Mouse (Mus musculus) limb, embryonic 11.5 days (tissue): ENCODE data around the gene Hes2. TPM values are rescaled to one million over a fixed set of nuclear protein-coding genes. Genes with fewer than 3 reads are reported as not detected.

Experiments
- ATAC-seq: fragments of 200-750 bp; cut with Nextera tagmentation; 2 replicates; pipeline ENCODE4 v1.8.0; 2017; ENCODE audit warnings: low read depth; ENCODE audit not compliant: insufficient number of reproducible peaks, low FRiP score, low TSS enrichment
- DNase-seq: peaks from one replicate; pipeline ENCODE4 v3.0.0-alpha.2; 2015; ENCODE audit warnings: low spot score
- H3K27ac ChIP-seq: fragments of 300-500 bp; sonication (generic); replicated peaks from 2 replicates; pipeline ENCODE4 v1.5.1; 2014; ENCODE audit warnings: low read depth, mild to moderate bottlenecking, low read length
- H3K27me3 ChIP-seq: fragments of 300-500 bp; sonication (generic); 2 replicates; pipeline ENCODE4 v1.6.1; 2014; ENCODE audit warnings: mild to moderate bottlenecking, low read length, mixed read lengths; ENCODE audit not compliant: control insufficient read depth, insufficient read depth
- H3K36me3 ChIP-seq: fragments of 300-500 bp; sonication (generic); 2 replicates; pipeline ENCODE4 v1.6.1; 2014; ENCODE audit warnings: mild to moderate bottlenecking, low read length, moderate library complexity, mixed read lengths; ENCODE audit not compliant: control insufficient read depth, insufficient read depth
- H3K4me1 ChIP-seq: fragments of 300-500 bp; sonication (generic); 2 replicates; pipeline ENCODE4 v1.6.1; 2014; ENCODE audit warnings: low read length, mixed read lengths; ENCODE audit not compliant: control insufficient read depth, insufficient read depth
- H3K4me2 ChIP-seq: fragments of 300-500 bp; sonication (generic); 2 replicates; pipeline ENCODE4 v1.6.1; 2014; ENCODE audit warnings: low read depth, mild to moderate bottlenecking, moderate library complexity; ENCODE audit not compliant: severe bottlenecking
- H3K4me3 ChIP-seq: fragments of 300-500 bp; sonication (generic); 2 replicates; pipeline ENCODE4 v1.5.1; 2014; ENCODE audit warnings: low read depth, low read length
- H3K9ac ChIP-seq: fragments of 300-500 bp; sonication (generic); 2 replicates; pipeline ENCODE4 v1.6.1; 2014; ENCODE audit warnings: mild to moderate bottlenecking, low read length
- H3K9me3 ChIP-seq: fragments of 300-500 bp; sonication (generic); 2 replicates; pipeline ENCODE4 v1.6.1; 2016; ENCODE audit warnings: low read length; ENCODE audit not compliant: control insufficient read depth
- WGBS: fragments of 180-500 bp; shearing (Covaris S2); extraction: QIAGEN DNeasy Blood & Tissue Kit; methylation state at CpG from one replicate; pipeline ENCODE4 v1.1.7; 2014; 5-methylcytosine and 5-hydroxymethylcytosine counted together
- polyA plus RNA-seq: library from polyadenylated mRNA; unstranded; fragments of >200 nt; fragmentation: Nextera tagmentation; extraction: Ambion mirVana; gene quantifications from 2 replicates; pipeline ENCODE4 v1.2.1, GENCODE M21; 2014

The Hes2 gene
- polyA plus RNA-seq, 1 experiment from 2014 or later, result not detected

- Histone ChIP-seq H3K4me3 (0 out of 2 replicates have a peak overlapping the region, but pooled peaks have one; percentile 8), H3K27me3 (peaks cover 85% of the 10 kb centered on the region), H3K27ac (no peak overlapping the region), H3K9me3 (no peaks in the 10 kb centered on the region), H3K4me2 (peak overlapping the region; percentile 27), H3K36me3 (no peaks in the 10 kb centered on the region), H3K4me1 (peaks cover 26% of the 10 kb centered on the region), H3K9ac (0 out of 2 replicates have a peak overlapping the region, but pooled peaks have one; percentile 4)
- peak; percentile 83 for DNase-seq
- WGBS, result 2% methylated on average over 39 of the region's 39 CpGs
- ATAC-seq, result no peak
These were observed 39.0 kb upstream of the Hes2 start for GRCm38 (mm10) chr4:152119396-152120292.

GRCm38 (mm10) chr4:152120311-152121182 lies 38.1 kb upstream of the Hes2 start:
- no peaks in the 10 kb centered on the region for H3K36me3 ChIP-seq
- H3K4me1 ChIP-seq, result peaks cover 31% of the 10 kb centered on the region
- peaks cover 91% of the 10 kb centered on the region for H3K27me3 ChIP-seq
- WGBS, result 2% methylated on average over 31 of the region's 31 CpGs
- no peak for ATAC-seq
- H3K9me3 ChIP-seq, result no peaks in the 10 kb centered on the region
- H3K4me3 ChIP-seq, result 0 out of 2 replicates have a peak overlapping the region, but pooled peaks have one; percentile 2
- H3K27ac ChIP-seq, result no peak overlapping the region
- peak overlapping the region; percentile 10; the same call in 1 of the 2 replicates for H3K4me2 ChIP-seq
- DNase-seq, result no peak
- no peak overlapping the region for H3K9ac ChIP-seq

- Histone ChIP-seq H3K27ac (no peak overlapping the region), H3K4me2 (no peak overlapping the region), H3K4me3 (no peak overlapping the region), H3K27me3 (peaks cover 97% of the 10 kb centered on the region), H3K9me3 (no peaks in the 10 kb centered on the region), H3K36me3 (no peaks in the 10 kb centered on the region), H3K4me1 (peaks cover 30% of the 10 kb centered on the region), H3K9ac (no peak overlapping the region)
- DNase-seq (no peak), ATAC-seq (no peak)
- 2% methylated on average over 12 of the region's 12 CpGs for WGBS
These were observed 37.5 kb upstream of the Hes2 start for GRCm38 (mm10) chr4:152121183-152121505.

GRCm38 (mm10) chr4:152124361-152124961 lies 34.2 kb upstream of the Hes2 start:
- H3K9ac ChIP-seq, result no peak overlapping the region
- H3K4me3 ChIP-seq, result no peak overlapping the region
- no peaks in the 10 kb centered on the region for H3K36me3 ChIP-seq
- no peak overlapping the region for H3K4me2 ChIP-seq
- ATAC-seq, result no peak
- DNase-seq, result no peak
- peaks cover 99% of the 10 kb centered on the region for H3K27me3 ChIP-seq
- WGBS, result 16% methylated on average over 13 of the region's 13 CpGs
- H3K27ac ChIP-seq, result no peak overlapping the region
- no peaks in the 10 kb centered on the region for H3K9me3 ChIP-seq
- H3K4me1 ChIP-seq, result peaks cover 30% of the 10 kb centered on the region

GRCm38 (mm10) chr4:152125161-152126025 lies 33.3 kb upstream of the Hes2 start:
- 5% methylated on average over 56 of the region's 56 CpGs for WGBS
- Histone ChIP-seq H3K9me3 (no peaks in the 10 kb centered on the region), H3K4me3 (peak overlapping the region; percentile 15), H3K4me2 (peak overlapping the region; percentile 33), H3K36me3 (no peaks in the 10 kb centered on the region), H3K27me3 (peaks cover 99% of the 10 kb centered on the region), H3K4me1 (peaks cover 21% of the 10 kb centered on the region), H3K27ac (no peak overlapping the region), H3K9ac (no peak overlapping the region)
- peak; percentile 50 for DNase-seq
- no peak for ATAC-seq

- ATAC-seq (no peak), DNase-seq (peak; percentile 64)
- H3K9ac ChIP-seq, result no peak overlapping the region
- 4% methylated on average over 65 of the region's 65 CpGs for WGBS
- H3K9me3 ChIP-seq, result no peaks in the 10 kb centered on the region
- H3K36me3 ChIP-seq, result no peaks in the 10 kb centered on the region
- peaks cover 26% of the 10 kb centered on the region for H3K4me1 ChIP-seq
- no peak overlapping the region for H3K27ac ChIP-seq
- peak overlapping the region; percentile 33 for H3K4me2 ChIP-seq
- peaks cover 99% of the 10 kb centered on the region for H3K27me3 ChIP-seq
- H3K4me3 ChIP-seq, result peak overlapping the region; percentile 15
These were observed 32.4 kb upstream of the Hes2 start for GRCm38 (mm10) chr4:152126026-152126920.

GRCm38 (mm10) chr4:152127884-152128283 lies 30.8 kb upstream of the Hes2 start:
- H3K36me3 ChIP-seq, result no peaks in the 10 kb centered on the region
- no peak overlapping the region for H3K27ac ChIP-seq
- 76% methylated on average over 10 of the region's 11 CpGs for WGBS
- no peak overlapping the region for H3K9ac ChIP-seq
- H3K9me3 ChIP-seq, result no peaks in the 10 kb centered on the region
- H3K4me2 ChIP-seq, result no peak overlapping the region
- peaks cover 100% of the 10 kb centered on the region for H3K27me3 ChIP-seq
- no peak overlapping the region for H3K4me3 ChIP-seq
- ATAC-seq (no peak), DNase-seq (no peak)
- H3K4me1 ChIP-seq, result peaks cover 39% of the 10 kb centered on the region
